Mouse (Mus musculus): ENCODE results near the gene Syt1. TPM values are rescaled to one million over a fixed set of nuclear protein-coding genes. Genes with fewer than 3 reads are reported as not detected.

Gene Syt1
- polyA plus RNA-seq, 1 experiment from 2014 or later = 8.6 TPM

DNA sequence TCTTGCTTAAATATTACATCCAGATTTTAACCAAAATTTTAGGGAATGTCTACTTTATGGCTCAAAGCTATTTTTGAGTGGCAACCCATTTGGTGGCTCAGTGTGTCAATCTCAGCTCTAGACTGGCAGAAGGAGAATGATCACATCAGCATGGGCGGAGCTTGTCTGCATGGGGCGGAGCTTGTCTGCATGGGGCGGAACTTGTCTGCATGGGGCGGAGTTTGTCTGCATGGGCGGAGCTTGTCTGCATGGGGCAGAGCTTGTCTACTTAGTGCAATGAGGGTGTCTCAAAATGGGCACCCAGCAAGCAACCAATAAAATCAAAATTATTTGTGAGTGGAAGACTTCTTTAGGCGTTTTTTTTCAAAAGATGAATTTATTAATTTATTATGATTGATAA is 117.5 kb downstream of the Syt1 start:
- 97% methylated on average over 6 of the region's 6 CpGs for WGBS
- no peaks in the 10 kb centered on the region for H3K36me3 ChIP-seq (ENCODE audit: control insufficient read depth, insufficient read depth, low read length)

GRCm38 (mm10) chr10:108892441-108892840 is 118.3 kb downstream of the Syt1 start:
- Histone ChIP-seq H3K27ac (ENCODE audit: low read length) (no peak overlapping the region), H3K4me3 (replicated peaks; ENCODE audit: low read length) (no peak overlapping the region), H3K9me3 (replicated peaks; ENCODE audit: control insufficient read depth, low read length) (no peaks in the 10 kb centered on the region), H3K4me2 (ENCODE audit: low read depth, low read length) (no peak overlapping the region), H3K9ac (ENCODE audit: low read length) (no peak overlapping the region), H3K27me3 (ENCODE audit: control insufficient read depth, insufficient read depth, low read length) (no peaks in the 10 kb centered on the region), H3K4me1 (ENCODE audit: control insufficient read depth, insufficient read depth, low read length) (no peaks in the 10 kb centered on the region), H3K36me3 (ENCODE audit: control insufficient read depth, insufficient read depth, low read length) (no peaks in the 10 kb centered on the region)
- WGBS = 92% methylated on average over 1 of the region's 1 CpGs
- no peak for ATAC-seq (ENCODE audit: insufficient read depth, low FRiP score)

More for the DNA sequence above, 117.5 kb downstream of the Syt1 start:
- Histone ChIP-seq H3K4me1 (ENCODE audit: control insufficient read depth, insufficient read depth, low read length) (no peaks in the 10 kb centered on the region), H3K27me3 (ENCODE audit: control insufficient read depth, insufficient read depth, low read length) (no peaks in the 10 kb centered on the region), H3K27ac (ENCODE audit: low read length) (no peak overlapping the region), H3K9me3 (replicated peaks; ENCODE audit: control insufficient read depth, low read length) (no peaks in the 10 kb centered on the region), H3K9ac (ENCODE audit: low read length) (no peak overlapping the region), H3K4me2 (ENCODE audit: low read depth, low read length) (no peak overlapping the region), H3K4me3 (replicated peaks; ENCODE audit: low read length) (no peak overlapping the region)
- no peak for ATAC-seq (ENCODE audit: insufficient read depth, low FRiP score)

GRCm38 (mm10) chr10:108889084-108889483 is 121.7 kb downstream of the Syt1 start:
- Histone ChIP-seq H3K4me3 (replicated peaks; ENCODE audit: low read length) (no peak overlapping the region), H3K4me2 (ENCODE audit: low read depth, low read length) (no peak overlapping the region), H3K27me3 (ENCODE audit: control insufficient read depth, insufficient read depth, low read length) (no peaks in the 10 kb centered on the region), H3K36me3 (ENCODE audit: control insufficient read depth, insufficient read depth, low read length) (no peaks in the 10 kb centered on the region), H3K27ac (ENCODE audit: low read length) (no peak overlapping the region), H3K9me3 (replicated peaks; ENCODE audit: control insufficient read depth, low read length) (no peaks in the 10 kb centered on the region), H3K9ac (ENCODE audit: low read length) (no peak overlapping the region), H3K4me1 (ENCODE audit: control insufficient read depth, insufficient read depth, low read length) (no peaks in the 10 kb centered on the region)
- WGBS = 49% methylated on average over 4 of the region's 4 CpGs
- no peak for ATAC-seq (ENCODE audit: insufficient read depth, low FRiP score)

DNA sequence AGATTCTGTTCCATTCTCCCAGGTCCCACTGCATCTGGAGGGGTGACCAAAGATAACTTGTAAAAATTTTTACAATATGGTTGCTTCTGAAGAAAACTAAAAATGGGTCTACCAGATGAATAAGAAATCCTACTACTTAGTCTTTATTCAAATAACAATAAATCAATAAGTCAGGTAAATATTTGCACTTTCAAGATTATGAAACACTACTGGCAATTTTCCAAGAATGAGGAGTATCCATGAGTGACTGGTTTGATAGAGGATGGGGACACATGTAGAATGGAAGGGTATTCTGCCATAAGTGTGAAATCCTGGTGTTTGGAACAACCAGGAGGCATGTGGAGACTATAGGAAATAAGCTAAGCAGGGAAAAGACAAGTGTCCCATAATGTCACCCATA is 124.0 kb downstream of the Syt1 start:
- Histone ChIP-seq H3K9me3 (replicated peaks; ENCODE audit: control insufficient read depth, low read length) (no peaks in the 10 kb centered on the region), H3K4me3 (replicated peaks; ENCODE audit: low read length) (no peak overlapping the region), H3K27me3 (ENCODE audit: control insufficient read depth, insufficient read depth, low read length) (no peaks in the 10 kb centered on the region), H3K4me2 (ENCODE audit: low read depth, low read length) (no peak overlapping the region), H3K9ac (ENCODE audit: low read length) (no peak overlapping the region), H3K27ac (ENCODE audit: low read length) (no peak overlapping the region), H3K36me3 (ENCODE audit: control insufficient read depth, insufficient read depth, low read length) (no peaks in the 10 kb centered on the region), H3K4me1 (ENCODE audit: control insufficient read depth, insufficient read depth, low read length) (no peaks in the 10 kb centered on the region)
- ATAC-seq (ENCODE audit: insufficient read depth, low FRiP score) = no peak

- Histone ChIP-seq H3K4me1 (ENCODE audit: control insufficient read depth, insufficient read depth, low read length) (no peaks in the 10 kb centered on the region), H3K36me3 (ENCODE audit: control insufficient read depth, insufficient read depth, low read length) (no peaks in the 10 kb centered on the region), H3K9me3 (replicated peaks; ENCODE audit: control insufficient read depth, low read length) (no peaks in the 10 kb centered on the region), H3K4me2 (ENCODE audit: low read depth, low read length) (no peak overlapping the region), H3K27ac (ENCODE audit: low read length) (no peak overlapping the region), H3K27me3 (ENCODE audit: control insufficient read depth, insufficient read depth, low read length) (no peaks in the 10 kb centered on the region), H3K4me3 (replicated peaks; ENCODE audit: low read length) (no peak overlapping the region), H3K9ac (ENCODE audit: low read length) (no peak overlapping the region)
- no peak for ATAC-seq (ENCODE audit: insufficient read depth, low FRiP score)
- 88% methylated on average over 1 of the region's 1 CpGs for WGBS
These were observed 125.0 kb downstream of the Syt1 start for GRCm38 (mm10) chr10:108885769-108886168.

DNA sequence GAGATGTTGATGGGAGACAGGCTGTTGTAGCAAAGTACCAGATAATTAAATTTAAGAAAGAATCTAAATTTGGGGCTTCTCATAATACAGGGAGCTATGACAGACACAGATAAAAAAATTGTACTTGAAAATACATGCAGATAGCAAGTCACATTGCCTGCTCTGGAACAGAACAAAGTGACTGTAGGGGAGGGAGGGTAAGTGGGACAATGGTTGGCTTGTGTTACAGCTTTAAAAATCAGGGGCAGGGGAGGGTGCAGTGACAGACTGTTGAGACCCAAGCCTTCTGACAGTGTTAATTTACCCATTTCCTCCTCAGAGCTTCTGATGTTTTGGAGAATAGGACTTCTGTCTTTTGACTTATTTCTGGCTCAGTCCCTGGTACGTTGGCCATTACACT is 126.3 kb downstream of the Syt1 start:
- H3K36me3 ChIP-seq (ENCODE audit: control insufficient read depth, insufficient read depth, low read length) = no peaks in the 10 kb centered on the region
- no peak for ATAC-seq (ENCODE audit: insufficient read depth, low FRiP score)
- no peak overlapping the region for H3K4me2 ChIP-seq (ENCODE audit: low read depth, low read length)
- H3K9ac ChIP-seq (ENCODE audit: low read length) = no peak overlapping the region
- H3K9me3 ChIP-seq (replicated peaks; ENCODE audit: control insufficient read depth, low read length) = no peaks in the 10 kb centered on the region
- H3K4me1 ChIP-seq (ENCODE audit: control insufficient read depth, insufficient read depth, low read length) = no peaks in the 10 kb centered on the region
- H3K27ac ChIP-seq (ENCODE audit: low read length) = no peak overlapping the region
- no peak overlapping the region for H3K4me3 ChIP-seq (replicated peaks; ENCODE audit: low read length)
- no peaks in the 10 kb centered on the region for H3K27me3 ChIP-seq (ENCODE audit: control insufficient read depth, insufficient read depth, low read length)
- WGBS = 61% methylated on average over 1 of the region's 1 CpGs

- no peak overlapping the region for H3K4me3 ChIP-seq (replicated peaks; ENCODE audit: low read length)
These were observed 130.4 kb downstream of the Syt1 start for GRCm38 (mm10) chr10:108880372-108880771.

DNA sequence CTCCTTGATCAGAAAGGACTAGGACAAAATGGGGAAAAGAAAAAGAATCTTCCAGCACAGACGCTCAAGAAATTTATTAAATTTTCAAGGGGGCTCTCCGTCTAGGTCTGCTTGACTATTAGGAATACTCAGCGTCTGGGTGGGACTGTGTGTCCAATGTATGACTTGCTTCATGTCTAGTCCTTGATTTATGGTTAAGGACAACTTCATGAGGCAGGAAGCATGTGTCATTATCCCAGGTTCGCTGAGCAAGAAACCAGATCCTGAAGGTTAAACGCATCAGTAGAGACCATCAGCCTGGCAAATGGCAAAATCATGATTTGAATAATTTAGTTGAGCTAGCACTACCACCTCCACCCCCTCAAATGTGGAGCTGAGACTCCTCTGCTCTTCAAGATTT is 135.1 kb downstream of the Syt1 start:
- H3K4me2 ChIP-seq (ENCODE audit: low read depth, low read length) = no peak overlapping the region

More at GRCm38 (mm10) chr10:108880372-108880771, 130.4 kb downstream of the Syt1 start:
- Histone ChIP-seq H3K36me3 (ENCODE audit: control insufficient read depth, insufficient read depth, low read length) (no peaks in the 10 kb centered on the region), H3K9ac (ENCODE audit: low read length) (no peak overlapping the region), H3K27ac (ENCODE audit: low read length) (no peak overlapping the region), H3K27me3 (ENCODE audit: control insufficient read depth, insufficient read depth, low read length) (no peaks in the 10 kb centered on the region), H3K9me3 (replicated peaks; ENCODE audit: control insufficient read depth, low read length) (no peaks in the 10 kb centered on the region), H3K4me2 (ENCODE audit: low read depth, low read length) (no peak overlapping the region), H3K4me1 (ENCODE audit: control insufficient read depth, insufficient read depth, low read length) (no peaks in the 10 kb centered on the region)
- no peak for ATAC-seq (ENCODE audit: insufficient read depth, low FRiP score)
- WGBS = 95% methylated on average over 2 of the region's 2 CpGs

GRCm38 (mm10) chr10:108874687-108875086 is 136.1 kb downstream of the Syt1 start:
- no peak for ATAC-seq (ENCODE audit: insufficient read depth, low FRiP score)
- no peak overlapping the region for H3K4me2 ChIP-seq (ENCODE audit: low read depth, low read length)
- H3K4me3 ChIP-seq (replicated peaks; ENCODE audit: low read length) = no peak overlapping the region
- no peaks in the 10 kb centered on the region for H3K27me3 ChIP-seq (ENCODE audit: control insufficient read depth, insufficient read depth, low read length)
- H3K9ac ChIP-seq (ENCODE audit: low read length) = no peak overlapping the region
- H3K9me3 ChIP-seq (replicated peaks; ENCODE audit: control insufficient read depth, low read length) = no peaks in the 10 kb centered on the region
- 46% methylated on average over 4 of the region's 4 CpGs for WGBS
- no peaks in the 10 kb centered on the region for H3K36me3 ChIP-seq (ENCODE audit: control insufficient read depth, insufficient read depth, low read length)
- H3K27ac ChIP-seq (ENCODE audit: low read length) = no peak overlapping the region
- no peaks in the 10 kb centered on the region for H3K4me1 ChIP-seq (ENCODE audit: control insufficient read depth, insufficient read depth, low read length)

More for the DNA sequence above, 135.1 kb downstream of the Syt1 start:
- Histone ChIP-seq H3K9me3 (replicated peaks; ENCODE audit: control insufficient read depth, low read length) (no peaks in the 10 kb centered on the region), H3K36me3 (ENCODE audit: control insufficient read depth, insufficient read depth, low read length) (no peaks in the 10 kb centered on the region), H3K27ac (ENCODE audit: low read length) (no peak overlapping the region), H3K4me3 (replicated peaks; ENCODE audit: low read length) (no peak overlapping the region), H3K27me3 (ENCODE audit: control insufficient read depth, insufficient read depth, low read length) (no peaks in the 10 kb centered on the region), H3K9ac (ENCODE audit: low read length) (no peak overlapping the region), H3K4me1 (ENCODE audit: control insufficient read depth, insufficient read depth, low read length) (no peaks in the 10 kb centered on the region)
- ATAC-seq (ENCODE audit: insufficient read depth, low FRiP score) = no peak
- 84% methylated on average over 5 of the region's 5 CpGs for WGBS

DNA sequence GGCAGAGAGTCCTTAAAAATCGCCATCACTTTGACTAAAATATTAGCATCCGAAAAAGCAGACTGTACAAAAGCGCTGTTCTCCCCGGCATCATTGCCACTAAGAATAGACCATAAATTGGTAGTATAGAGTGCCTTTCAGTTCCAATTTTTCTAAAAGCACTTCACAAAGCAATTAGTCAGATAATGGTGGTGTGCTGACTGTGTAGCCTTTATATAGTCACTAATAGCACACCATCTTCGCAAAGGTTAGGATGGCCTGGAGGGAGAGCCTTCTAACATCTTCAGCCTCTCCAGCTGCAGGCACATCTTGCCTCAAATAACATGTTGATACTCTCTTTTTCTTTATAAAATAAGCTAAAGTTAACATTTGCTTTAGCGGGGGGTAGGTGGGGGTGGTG is 138.4 kb downstream of the Syt1 start:
- no peak for ATAC-seq (ENCODE audit: insufficient read depth, low FRiP score)
- Histone ChIP-seq H3K4me2 (ENCODE audit: low read depth, low read length) (no peak overlapping the region), H3K9ac (ENCODE audit: low read length) (no peak overlapping the region), H3K27me3 (ENCODE audit: control insufficient read depth, insufficient read depth, low read length) (no peaks in the 10 kb centered on the region), H3K36me3 (ENCODE audit: control insufficient read depth, insufficient read depth, low read length) (no peaks in the 10 kb centered on the region), H3K9me3 (replicated peaks; ENCODE audit: control insufficient read depth, low read length) (no peaks in the 10 kb centered on the region), H3K4me3 (replicated peaks; ENCODE audit: low read length) (no peak overlapping the region), H3K4me1 (ENCODE audit: control insufficient read depth, insufficient read depth, low read length) (no peaks in the 10 kb centered on the region), H3K27ac (ENCODE audit: low read length) (no peak overlapping the region)
- 86% methylated on average over 6 of the region's 6 CpGs for WGBS

Data from stomach, embryonic 16.5 days (tissue).